Mouse (Mus musculus) liver, postnatal 0 days (tissue): Measurements from ENCODE around the gene Adamts16.

Experiments
- CTCF ChIP-seq: sonication (generic); IDR thresholded peaks from 2 replicates; pipeline ENCODE4 v1.5.1; 2016; ENCODE audit warnings: antibody characterized with exemption, low read depth
- EP300 ChIP-seq: IDR thresholded peaks from 2 replicates; pipeline ENCODE4 v1.6.1; 2016; ENCODE audit warnings: antibody characterized with exemption, low read depth, mild to moderate bottlenecking

GRCm38 (mm10) chr13:70732781-70733180 lies 108.8 kb downstream of the Adamts16 start:
- no peak for TF ChIP-seq EP300
- no peak for TF ChIP-seq CTCF
